Mouse (Mus musculus): Measurements from ENCODE around the gene Olfr750.

DNA sequence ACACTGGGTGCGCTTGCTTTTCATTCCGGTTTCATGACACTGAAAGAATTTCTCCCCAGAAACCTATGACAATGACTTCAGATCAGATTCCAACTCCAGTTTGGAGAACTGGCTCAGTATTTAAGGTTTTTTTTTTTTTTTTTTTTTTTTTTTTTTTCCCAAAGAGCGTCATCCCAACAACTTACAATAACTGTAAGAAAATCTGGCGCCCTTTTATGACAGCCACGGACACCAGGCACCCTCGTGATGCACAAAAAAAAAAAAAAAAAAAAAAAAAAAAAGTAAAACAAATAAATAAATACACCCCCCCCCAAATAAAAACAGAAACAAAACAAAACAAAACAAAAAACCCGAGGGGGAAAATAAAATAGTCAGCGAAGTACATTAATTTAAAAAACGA is 13.5 kb upstream of the Olfr750 start:
- TF ChIP-seq CTCF (IDR thresholded peaks at IDR 0.05; ENCODE audit: low read depth, low read length) (no peak), EP300 (IDR thresholded peaks at IDR 0.05; ENCODE audit: insufficient read depth, low read depth, low read length) (no peak), POLR2A (IDR thresholded peaks at IDR 0.05; ENCODE audit: insufficient read depth, low read length) (no peak)

All from ES-Bruce4 (cell line).